Mouse (Mus musculus): ENCODE results near the gene Esm1.

DNA sequence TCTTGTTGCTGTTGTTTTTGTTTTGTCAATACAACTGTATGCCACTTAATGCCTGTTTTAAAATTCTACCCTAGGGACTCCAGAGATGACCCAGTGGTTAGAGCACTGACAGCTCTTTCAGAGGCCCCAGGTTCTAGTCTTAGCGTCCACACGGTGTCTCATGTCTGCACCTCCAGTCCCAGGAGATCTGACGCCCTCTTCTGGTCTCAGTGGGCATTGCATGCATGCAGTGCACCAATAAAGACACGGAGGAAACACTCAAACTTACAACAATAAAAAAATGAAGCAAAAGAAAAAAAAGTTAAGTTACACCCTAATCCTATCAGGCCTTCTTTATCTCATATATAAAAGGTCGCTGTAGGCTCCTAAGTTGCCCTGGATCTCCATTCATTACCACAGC lies 47.7 kb downstream of the Esm1 start:
- no peak for TF ChIP-seq CHD2 (IDR thresholded peaks at IDR 0.05; ENCODE audit: low read depth, low read length)
- TF ChIP-seq ZC3H11A (IDR thresholded peaks at IDR 0.05; ENCODE audit: borderline replicate concordance, low read depth, low read length) = peak; percentile 2; the same call in 1 of the 2 replicates
- TF ChIP-seq MAFK (IDR thresholded peaks at IDR 0.05; ENCODE audit: insufficient read depth, low read depth, low read length) = no peak
